In genomic region chr7:118594611-118595010, GRCm38 (mm10) we compare ENCODE assay signal across 10 mouse cellular contexts. TPM values are rescaled to one million over a fixed set of nuclear protein-coding genes. Genes with fewer than 3 reads are reported as not detected.
A peak's percentile ranks its signal among the peaks of the same experiment; 100 is the strongest.
DNase-seq lines count a peak whose midpoint lies in the region; ATAC-seq and TF ChIP-seq lines count a peak whose summit lies in the region.
"Had no signal": no experiment of that assay in that cellular context is flagged by ENCODE, and none has a peak within 500 bp of the region (broad histone marks: within the 10 kb centered on the region; RNA-seq: fewer than 3 reads in every experiment).

No protein-coding gene starts in this region.

- H3K4me2 ChIP-seq in heart, embryonic 12.5 days = peak overlapping the region; percentile 53
- peak overlapping the region; percentile 1; the same call in 1 of the 2 replicates for H3K4me2 ChIP-seq in CH12.LX (ENCODE audit: insufficient read depth, low read depth, poor library complexity, severe bottlenecking)
- peak overlapping the region; percentile 32 for H3K4me2 ChIP-seq in forebrain, postnatal 0 days (ENCODE audit: low read depth)
- peak overlapping the region; percentile 48 for H3K4me2 ChIP-seq in liver, embryonic 15.5 days

- no peak for DNase-seq in heart, adult 9 months (ENCODE audit: low spot score in 2 of 2)
- no peak for DNase-seq in CH12.LX (ENCODE audit: extremely low read depth)
- DNase-seq in forebrain, postnatal 0 days = no peak
- no peak for DNase-seq in urinary bladder, postnatal 10 days (ENCODE audit: low spot score)
- DNase-seq in kidney, adult 18-20 months = no peak
- no peak for DNase-seq in layer of hippocampus, adult 9-10 months (ENCODE audit: low spot score)

- H3K36me3 ChIP-seq in heart, embryonic 12.5 days = no peaks in the 10 kb centered on the region
- no peaks in the 10 kb centered on the region for H3K36me3 ChIP-seq in CH12.LX (replicated peaks in 1 of 2; ENCODE audit: control insufficient read depth in 1 of 2, insufficient read depth in 1 of 2, low read length in 1 of 2)
- H3K36me3 ChIP-seq in forebrain, postnatal 0 days (ENCODE audit: insufficient read depth) = no peaks in the 10 kb centered on the region
- no peaks in the 10 kb centered on the region for H3K36me3 ChIP-seq in liver, embryonic 15.5 days (replicated peaks)

- in situ Hi-C loops in CH12.LX (cut with MboI; ENCODE audit: low pct_ligation_motif_present, low pct_unique_long_range_greater_than_20kb, low sequenced_read_pairs) = loop anchor here (10.0 kb wide), 1 partner anchor 90 kb away; no protein-coding TSS in a partner anchor

- no peak for TF ChIP-seq EP300 in CH12.LX (IDR thresholded peaks at IDR 0.05; ENCODE audit: low read length)

- H3K4me3 ChIP-seq in heart, embryonic 12.5 days = no peak overlapping the region
- H3K4me3 ChIP-seq in CH12.LX (replicated peaks in 1 of 3; ENCODE audit: low read depth in 2 of 3, low read length in 2 of 3, poor library complexity in 1 of 3) = no peak overlapping the region
- H3K4me3 ChIP-seq in forebrain, postnatal 0 days (ENCODE audit: low read depth, low read length) = no peak overlapping the region
- H3K4me3 ChIP-seq in liver, embryonic 15.5 days (replicated peaks) = no peak overlapping the region

- H3K4me1 ChIP-seq in heart, embryonic 12.5 days (replicated peaks) = peaks cover 21% of the 10 kb centered on the region
- H3K4me1 ChIP-seq in CH12.LX (ENCODE audit: control insufficient read depth in 1 of 2, insufficient read depth in 2 of 2) = peaks cover 2 to 25% of the 10 kb centered on the region in 2 experiments; a peak in 2 of 4 replicates
- H3K4me1 ChIP-seq in forebrain, postnatal 0 days (ENCODE audit: insufficient read depth) = peaks cover 45% of the 10 kb centered on the region
- no peaks in the 10 kb centered on the region; the same call in 1 of the 2 replicates for H3K4me1 ChIP-seq in liver, embryonic 15.5 days (replicated peaks)

- peaks cover 78% of the 10 kb centered on the region for H3K27me3 ChIP-seq in heart, embryonic 12.5 days (replicated peaks)
- H3K27me3 ChIP-seq in CH12.LX (replicated peaks) = peaks cover 43% of the 10 kb centered on the region
- no peaks in the 10 kb centered on the region for H3K27me3 ChIP-seq in forebrain, postnatal 0 days (ENCODE audit: insufficient read depth, low read length)
- H3K27me3 ChIP-seq in liver, embryonic 15.5 days = peaks cover 50% of the 10 kb centered on the region

- no peak overlapping the region for H3K27ac ChIP-seq in heart, embryonic 12.5 days (ENCODE audit: poor library complexity, severe bottlenecking)
- H3K27ac ChIP-seq in CH12.LX (ENCODE audit: insufficient read depth, low read depth) = no peak overlapping the region
- peak overlapping the region; percentile 85 for H3K27ac ChIP-seq in forebrain, postnatal 0 days (ENCODE audit: low read depth, low read length)
- H3K27ac ChIP-seq in liver, embryonic 15.5 days (replicated peaks) = no peak overlapping the region

- no peak for TF ChIP-seq POLR2A in CH12.LX (IDR thresholded peaks at IDR 0.05; ENCODE audit: low read depth, low read length)

- WGBS in heart, embryonic 12.5 days = 22% methylated on average over 10 of the region's 10 CpGs
- 23% methylated on average over 10 of the region's 10 CpGs for WGBS in forebrain, postnatal 0 days
- WGBS in liver, embryonic 15.5 days (ENCODE audit: insufficient replicate concordance) = 24% methylated on average over 10 of the region's 10 CpGs

- H3K79me2 ChIP-seq in CH12.LX (replicated peaks; ENCODE audit: control insufficient read depth, extremely low read depth, insufficient read depth, poor library complexity, severe bottlenecking) = no peaks in the 10 kb centered on the region

- no peak for TF ChIP-seq CTCF in CH12.LX (conservative IDR thresholded peaks at IDR 0.05 in 1 of 2, IDR thresholded peaks at IDR 0.05 in 1 of 2; ENCODE audit: low read depth in 2 of 2, low read length in 2 of 2)
- no peak for TF ChIP-seq CTCF in forebrain, postnatal 0 days (IDR thresholded peaks at IDR 0.05; ENCODE audit: low read depth)

- dilution Hi-C loops in CH12.LX (cut with MboI; ENCODE audit: extremely low pct_ligation_motif_present, extremely low pct_unique_long_range_greater_than_20kb, low sequenced_read_pairs) = no loop called here

- no peaks in the 10 kb centered on the region for H3K9me3 ChIP-seq in heart, embryonic 12.5 days (replicated peaks)
- peaks cover 4% of the 10 kb centered on the region for H3K9me3 ChIP-seq in CH12.LX (replicated peaks; ENCODE audit: low read length)
- H3K9me3 ChIP-seq in forebrain, postnatal 0 days (ENCODE audit: low read length) = no peaks in the 10 kb centered on the region
- H3K9me3 ChIP-seq in liver, embryonic 15.5 days (replicated peaks) = no peaks in the 10 kb centered on the region

- TF ChIP-seq RAD21 in CH12.LX (IDR thresholded peaks at IDR 0.05; ENCODE audit: low read depth, low read length) = no peak

- no peak for ATAC-seq in heart, embryonic 12.5 days (ENCODE audit: insufficient number of reproducible peaks, low FRiP score)
- no peak for ATAC-seq in forebrain, postnatal 0 days
- no peak for ATAC-seq in liver, embryonic 15.5 days (ENCODE audit: insufficient read depth)
- ATAC-seq: activated CD4-positive, CD25-positive, alpha-beta regulatory T cell, adult 4 months had no signal

- no peak overlapping the region for H3K9ac ChIP-seq in heart, embryonic 12.5 days
- no peak overlapping the region for H3K9ac ChIP-seq in CH12.LX (ENCODE audit: insufficient read depth, low read depth)
- peak overlapping the region; percentile 6; the same call in 1 of the 2 replicates for H3K9ac ChIP-seq in forebrain, postnatal 0 days
- no peak overlapping the region for H3K9ac ChIP-seq in liver, embryonic 15.5 days

TF ChIP-seq in CH12.LX, 34 proteins besides CTCF, POLR2A, EP300 and RAD21:
- TF ChIP-seq SIN3A (IDR thresholded peaks at IDR 0.05; ENCODE audit: low read length) = no peak
- no peak for TF ChIP-seq RCOR1 (conservative IDR thresholded peaks at IDR 0.05; ENCODE audit: low read depth, low read length)
- no peak for TF ChIP-seq ELF1 (IDR thresholded peaks at IDR 0.05; ENCODE audit: low read depth, low read length)
- no peak for TF ChIP-seq JUN (IDR thresholded peaks at IDR 0.05; ENCODE audit: insufficient read depth, low read depth, low read length)
TF ChIP-seq in CH12.LX: peak in this region for 0.

RNA-seq across cellular contexts. Expression of gene Tmc5, which starts 2.5 kb away (rescaled TPM):
- polyA plus RNA-seq in heart, embryonic 12.5 days (2016; fragmentation: Nextera tagmentation; extraction: Ambion mirVana) = 0.12 and 0.22 TPM in 2 replicates
- total RNA-seq in CH12.LX (2012; rRNA removed) (not detected in 2 replicates), CH12.LX (2014; rRNA removed) (not detected in 2 replicates)
- polyA plus RNA-seq in CH12.LX (2012; ENCODE audit: insufficient read length, low read depth) = 0.08 TPM in 1 of 2 replicates, not detected in the other
- 0.38 and 0.46 TPM in 2 replicates for total RNA-seq in forebrain, postnatal 0 days (2014; rRNA removed)
- polyA plus RNA-seq in forebrain, postnatal 0 days (2015; fragmentation: Nextera tagmentation; extraction: Ambion mirVana) = 0.05 and 0.19 TPM in 2 replicates
- 0.03 TPM in 1 of 2 replicates, not detected in the other for polyA plus RNA-seq in liver, embryonic 15.5 days (2015; fragmentation: Nextera tagmentation; extraction: Ambion mirVana)
- polyA plus RNA-seq: activated CD4-positive, CD25-positive, alpha-beta regulatory T cell, adult 4 months; spleen, adult 2 months had no signal

RNA-seq across cellular contexts. Expression of gene Tmc7, which starts 10.1 kb away (rescaled TPM):
- polyA plus RNA-seq in heart, embryonic 12.5 days (2016; fragmentation: Nextera tagmentation; extraction: Ambion mirVana) = 2.4 TPM in 2 replicates
- total RNA-seq in CH12.LX (2012; rRNA removed) (not detected in 2 replicates), CH12.LX (2014; rRNA removed) (0.13 TPM in 1 of 2 replicates, not detected in the other)
- 0.26 TPM in 1 of 2 replicates, not detected in the other for polyA plus RNA-seq in CH12.LX (2012; ENCODE audit: insufficient read length, low read depth)
- total RNA-seq in forebrain, postnatal 0 days (2014; rRNA removed) = 10.1 and 10.3 TPM in 2 replicates
- polyA plus RNA-seq in forebrain, postnatal 0 days (2015; fragmentation: Nextera tagmentation; extraction: Ambion mirVana) = 2.7 and 4.2 TPM in 2 replicates
- 0.28 and 0.32 TPM in 2 replicates for polyA plus RNA-seq in liver, embryonic 15.5 days (2015; fragmentation: Nextera tagmentation; extraction: Ambion mirVana)
- polyA plus RNA-seq: activated CD4-positive, CD25-positive, alpha-beta regulatory T cell, adult 4 months had no signal

Comparison
In these comparisons a context has a peak if more than half of its experiments do, and no peak if none do; other contexts are left out.
1. H3K4me2 ChIP-seq: peak in every context shown above with its lines; median percentile 53 in heart, embryonic 12.5 days; 48 in liver, embryonic 15.5 days; 32 in forebrain, postnatal 0 days; 1 in CH12.LX.